Mouse (Mus musculus) forebrain, embryonic 10.5 days (tissue): ENCODE results near the gene Znhit3. TPM values are rescaled to one million over a fixed set of nuclear protein-coding genes. Genes with fewer than 3 reads are reported as not detected.
A peak's percentile ranks its signal among the peaks of the same experiment; 100 is the strongest.

ENCODE experiments used
- DNase-seq: peaks from one replicate; pipeline ENCODE4 v3.0.0-alpha.2; 2017; ENCODE audit warnings: low spot score; ENCODE audit errors: extremely low spot score
- H3K27ac ChIP-seq: fragments of 300-500 bp; sonication (generic); 2 replicates; pipeline ENCODE4 v1.5.1; 2016; ENCODE audit warnings: mild to moderate bottlenecking
- H3K27me3 ChIP-seq: fragments of 300-500 bp; sonication (generic); 2 replicates; pipeline ENCODE4 v1.6.1; 2016; ENCODE audit warnings: mild to moderate bottlenecking; ENCODE audit not compliant: poor library complexity, severe bottlenecking
- H3K36me3 ChIP-seq: fragments of 300-500 bp; sonication (generic); replicated peaks from 2 replicates; pipeline ENCODE4 v1.6.1; 2016; ENCODE audit warnings: mild to moderate bottlenecking, moderate library complexity
- H3K4me1 ChIP-seq: fragments of 300-500 bp; sonication (generic); 2 replicates; pipeline ENCODE4 v1.6.1; 2016
- H3K4me3 ChIP-seq: fragments of 300-500 bp; sonication (generic); 2 replicates; pipeline ENCODE4 v1.5.1; 2016; ENCODE audit warnings: mild to moderate bottlenecking, moderate library complexity
- H3K9me3 ChIP-seq: fragments of 300-500 bp; sonication (generic); 2 replicates; pipeline ENCODE4 v1.6.1; 2016; ENCODE audit warnings: mild to moderate bottlenecking, moderate library complexity
- WGBS: fragments of 180-500 bp; shearing (Covaris S2); methylation state at CpG from one replicate; pipeline ENCODE4 v1.1.7; 2016; 5-methylcytosine and 5-hydroxymethylcytosine counted together
- polyA plus RNA-seq: library from polyadenylated mRNA; unstranded; fragments of >200 nt; fragmentation: Nextera tagmentation; extraction: Ambion mirVana; gene quantifications from 2 replicates; pipeline ENCODE4 v1.2.1, GENCODE M21; 2016

Gene Znhit3
- polyA plus RNA-seq, 1 experiment from 2014 or later = 97.6 TPM

GRCm38 (mm10) chr11:84948526-84948925, 32.4 kb upstream of the Znhit3 start:
- Histone ChIP-seq H3K9me3 (no peaks in the 10 kb centered on the region), H3K27ac (0 out of 2 replicates have a peak overlapping the region, but pooled peaks have one; percentile 33), H3K4me1 (peaks cover 42% of the 10 kb centered on the region), H3K36me3 (no peaks in the 10 kb centered on the region), H3K4me3 (no peak overlapping the region), H3K27me3 (peaks cover 11% of the 10 kb centered on the region; the same call in 1 of the 2 replicates)
- DNase-seq = no peak
- 47% methylated on average over 3 of the region's 3 CpGs for WGBS

- Histone ChIP-seq H3K27ac (no peak overlapping the region), H3K4me1 (peaks cover 46% of the 10 kb centered on the region), H3K4me3 (no peak overlapping the region), H3K36me3 (no peaks in the 10 kb centered on the region), H3K27me3 (peaks cover 11% of the 10 kb centered on the region; the same call in 1 of the 2 replicates), H3K9me3 (no peaks in the 10 kb centered on the region)
- DNase-seq = no peak
- 44% methylated on average over 3 of the region's 3 CpGs for WGBS
Observed at GRCm38 (mm10) chr11:84948114-84948513, 31.9 kb upstream of the Znhit3 start.

GRCm38 (mm10) chr11:84947206-84947605, 31.0 kb upstream of the Znhit3 start:
- H3K27me3 ChIP-seq = peaks cover 11% of the 10 kb centered on the region; the same call in 1 of the 2 replicates
- no peaks in the 10 kb centered on the region for H3K9me3 ChIP-seq
- H3K36me3 ChIP-seq = no peaks in the 10 kb centered on the region
- WGBS = 88% methylated on average over 6 of the region's 6 CpGs
- peaks cover 47% of the 10 kb centered on the region for H3K4me1 ChIP-seq
- no peak for DNase-seq
- no peak overlapping the region for H3K27ac ChIP-seq
- H3K4me3 ChIP-seq = no peak overlapping the region

GRCm38 (mm10) chr11:84945841-84946240, 29.7 kb upstream of the Znhit3 start:
- no peak overlapping the region for H3K4me3 ChIP-seq
- H3K36me3 ChIP-seq = no peaks in the 10 kb centered on the region

GRCm38 (mm10) chr11:84944639-84945435, 28.7 kb upstream of the Znhit3 start:
- peak overlapping the region; percentile 80 for H3K27ac ChIP-seq
- no peaks in the 10 kb centered on the region for H3K9me3 ChIP-seq
- peaks cover 47% of the 10 kb centered on the region for H3K4me1 ChIP-seq
- H3K27me3 ChIP-seq = peaks cover 11% of the 10 kb centered on the region; the same call in 1 of the 2 replicates
- peak; percentile 57 for DNase-seq
- peak overlapping the region; percentile 41 for H3K4me3 ChIP-seq
- no peaks in the 10 kb centered on the region for H3K36me3 ChIP-seq
- WGBS = 2% methylated on average over 12 of the region's 12 CpGs

More at GRCm38 (mm10) chr11:84945841-84946240, 29.7 kb upstream of the Znhit3 start:
- peaks cover 11% of the 10 kb centered on the region; the same call in 1 of the 2 replicates for H3K27me3 ChIP-seq
- 70% methylated on average over 3 of the region's 3 CpGs for WGBS
- no peaks in the 10 kb centered on the region for H3K9me3 ChIP-seq
- no peak for DNase-seq
- H3K27ac ChIP-seq = no peak overlapping the region
- peaks cover 47% of the 10 kb centered on the region for H3K4me1 ChIP-seq

- Histone ChIP-seq H3K9me3 (no peaks in the 10 kb centered on the region), H3K36me3 (no peaks in the 10 kb centered on the region), H3K4me3 (peak overlapping the region; percentile 41), H3K27ac (peak overlapping the region; percentile 80), H3K27me3 (peaks cover 11% of the 10 kb centered on the region; the same call in 1 of the 2 replicates), H3K4me1 (peaks cover 46% of the 10 kb centered on the region)
- WGBS = under 1% methylated on average over 15 of the region's 15 CpGs
- DNase-seq = peak; percentile 73
Observed at GRCm38 (mm10) chr11:84943948-84944347, 27.8 kb upstream of the Znhit3 start.

GRCm38 (mm10) chr11:84940140-84940539, 24.0 kb upstream of the Znhit3 start:
- no peak overlapping the region for H3K4me3 ChIP-seq
- peaks cover 10% of the 10 kb centered on the region; the same call in 1 of the 2 replicates for H3K27me3 ChIP-seq
- H3K36me3 ChIP-seq = no peaks in the 10 kb centered on the region
- no peaks in the 10 kb centered on the region for H3K9me3 ChIP-seq
- H3K4me1 ChIP-seq = peaks cover 21% of the 10 kb centered on the region
- 86% methylated on average over 10 of the region's 10 CpGs for WGBS
- no peak overlapping the region for H3K27ac ChIP-seq
- no peak for DNase-seq

- peaks cover 16% of the 10 kb centered on the region for H3K4me1 ChIP-seq
- WGBS = 76% methylated on average over 8 of the region's 8 CpGs
- peaks cover 4% of the 10 kb centered on the region; the same call in 1 of the 2 replicates for H3K27me3 ChIP-seq
- no peaks in the 10 kb centered on the region for H3K36me3 ChIP-seq
- DNase-seq = no peak
- no peak overlapping the region for H3K27ac ChIP-seq
- H3K9me3 ChIP-seq = no peaks in the 10 kb centered on the region
- H3K4me3 ChIP-seq = no peak overlapping the region
Observed at GRCm38 (mm10) chr11:84939508-84940053, 23.4 kb upstream of the Znhit3 start.

- H3K27ac ChIP-seq = no peak overlapping the region
- 12% methylated on average over 6 of the region's 6 CpGs for WGBS
- H3K27me3 ChIP-seq = no peaks in the 10 kb centered on the region
- H3K4me1 ChIP-seq = 0 out of 2 replicates have a peak, but pooled peaks cover 7% of the 10 kb centered on the region
- no peaks in the 10 kb centered on the region for H3K36me3 ChIP-seq
- no peaks in the 10 kb centered on the region for H3K9me3 ChIP-seq
- H3K4me3 ChIP-seq = no peak overlapping the region
- no peak for DNase-seq
Observed at GRCm38 (mm10) chr11:84932261-84932660, 16.1 kb upstream of the Znhit3 start.

- Histone ChIP-seq H3K27me3 (no peaks in the 10 kb centered on the region), H3K9me3 (no peaks in the 10 kb centered on the region), H3K36me3 (no peaks in the 10 kb centered on the region), H3K4me3 (no peak overlapping the region), H3K27ac (no peak overlapping the region), H3K4me1 (peaks cover 10% of the 10 kb centered on the region)
- 92% methylated on average over 8 of the region's 8 CpGs for WGBS
- no peak for DNase-seq
Observed at GRCm38 (mm10) chr11:84920981-84921380, 4.8 kb upstream of the Znhit3 start.

- no peak overlapping the region for H3K4me3 ChIP-seq
- no peaks in the 10 kb centered on the region for H3K36me3 ChIP-seq
- no peaks in the 10 kb centered on the region for H3K9me3 ChIP-seq
- peaks cover 20% of the 10 kb centered on the region for H3K4me1 ChIP-seq
- H3K27ac ChIP-seq = no peak overlapping the region
- no peak for DNase-seq
- no peaks in the 10 kb centered on the region for H3K27me3 ChIP-seq
- WGBS = 77% methylated on average over 7 of the region's 7 CpGs
Observed at GRCm38 (mm10) chr11:84919951-84920350, 3.8 kb upstream of the Znhit3 start.

GRCm38 (mm10) chr11:84919276-84919675, 3.1 kb upstream of the Znhit3 start:
- no peak overlapping the region for H3K27ac ChIP-seq
- peaks cover 4% of the 10 kb centered on the region for H3K36me3 ChIP-seq
- WGBS = 45% methylated on average over 3 of the region's 3 CpGs
- DNase-seq = no peak
- no peaks in the 10 kb centered on the region for H3K27me3 ChIP-seq
- H3K9me3 ChIP-seq = no peaks in the 10 kb centered on the region
- H3K4me3 ChIP-seq = no peak overlapping the region
- peaks cover 27% of the 10 kb centered on the region for H3K4me1 ChIP-seq

GRCm38 (mm10) chr11:84918425-84918824, 2.3 kb upstream of the Znhit3 start:
- Histone ChIP-seq H3K4me1 (peaks cover 31% of the 10 kb centered on the region), H3K27ac (no peak overlapping the region), H3K9me3 (no peaks in the 10 kb centered on the region), H3K27me3 (no peaks in the 10 kb centered on the region), H3K36me3 (peaks cover 13% of the 10 kb centered on the region), H3K4me3 (peak overlapping the region; percentile 23; the same call in 1 of the 2 replicates)
- WGBS = 8% methylated on average over 16 of the region's 16 CpGs
- peak; percentile 87 for DNase-seq
